Mouse (Mus musculus): ENCODE measurements around the gene Lgsn. TPM values are rescaled to one million over a fixed set of nuclear protein-coding genes. Genes with fewer than 3 reads are reported as not detected.

Gene Lgsn
- polyA plus RNA-seq, 1 experiment: not detected

DNA sequence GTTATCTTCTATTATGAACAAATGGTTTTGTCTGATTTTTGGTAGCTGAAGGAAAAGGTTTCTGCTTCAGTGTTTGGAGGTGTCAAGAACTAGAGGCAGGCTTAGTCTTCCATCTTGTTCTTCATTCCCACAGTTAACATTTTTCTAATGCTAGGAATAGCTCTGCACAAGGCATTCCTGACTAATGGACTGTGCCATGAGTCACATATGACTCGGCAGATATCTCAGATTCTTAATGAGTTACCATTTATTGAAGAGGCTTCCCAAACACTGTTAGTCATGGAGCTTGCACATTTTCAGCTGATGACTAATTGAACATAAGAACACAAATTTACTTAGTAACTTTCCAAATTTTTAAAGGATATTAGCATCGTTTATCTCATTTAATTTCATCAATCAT is 19.3 kb upstream of the Lgsn start:
- Histone ChIP-seq H3K4me3 (ENCODE audit: insufficient read depth, low read length) (no peak overlapping the region), H3K27ac (ENCODE audit: insufficient read depth, low read length) (no peak overlapping the region), H3K4me1 (ENCODE audit: control insufficient read depth, insufficient read depth, low read length) (no peaks in the 10 kb centered on the region)
- TF ChIP-seq CTCF (IDR thresholded peaks at IDR 0.05; ENCODE audit: extremely low read depth, insufficient read depth, low read length) (no peak), POLR2A (IDR thresholded peaks at IDR 0.05; ENCODE audit: extremely low read depth, insufficient read depth, low read length) (no peak)

DNA sequence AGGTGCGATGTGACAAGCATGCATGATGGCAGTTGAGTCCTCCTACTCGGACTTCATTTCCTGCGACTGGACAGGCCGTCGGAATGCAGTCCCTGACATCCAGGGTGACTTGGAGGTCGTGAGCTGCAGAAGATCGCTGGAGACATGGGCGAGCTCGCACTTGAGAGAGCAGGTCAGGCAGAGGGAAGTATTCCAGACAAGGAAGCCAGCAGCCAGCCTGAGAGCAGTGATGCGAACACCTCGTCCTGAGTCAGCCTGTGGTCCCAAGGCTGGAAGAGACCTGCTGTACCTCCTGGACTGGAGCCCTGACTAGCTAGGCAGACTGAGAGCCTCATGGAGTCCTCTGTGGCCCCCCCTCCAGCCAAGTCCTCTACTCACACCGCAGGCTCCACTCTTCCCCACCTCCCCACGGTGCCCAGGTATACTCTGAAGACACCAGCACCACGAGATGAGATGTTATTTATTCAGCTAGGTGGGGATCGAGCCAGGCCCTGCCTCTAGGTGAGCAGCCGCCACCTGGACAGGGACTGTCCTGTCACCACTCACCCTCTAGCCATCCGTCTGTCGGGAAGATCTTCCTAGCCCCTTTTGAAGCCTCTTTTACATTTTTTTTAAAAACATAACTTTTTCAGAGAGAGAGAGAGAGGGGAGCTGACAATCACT is 11.5 kb upstream of the Lgsn start:
- H3K4me1 ChIP-seq (ENCODE audit: control insufficient read depth, insufficient read depth, low read length): no peaks in the 10 kb centered on the region
- TF ChIP-seq POLR2A (IDR thresholded peaks at IDR 0.05; ENCODE audit: extremely low read depth, insufficient read depth, low read length) (no peak), CTCF (IDR thresholded peaks at IDR 0.05; ENCODE audit: extremely low read depth, insufficient read depth, low read length) (no peak)
- no peak overlapping the region for H3K4me3 ChIP-seq (ENCODE audit: insufficient read depth, low read length)
- no peak overlapping the region for H3K27ac ChIP-seq (ENCODE audit: insufficient read depth, low read length)

DNA sequence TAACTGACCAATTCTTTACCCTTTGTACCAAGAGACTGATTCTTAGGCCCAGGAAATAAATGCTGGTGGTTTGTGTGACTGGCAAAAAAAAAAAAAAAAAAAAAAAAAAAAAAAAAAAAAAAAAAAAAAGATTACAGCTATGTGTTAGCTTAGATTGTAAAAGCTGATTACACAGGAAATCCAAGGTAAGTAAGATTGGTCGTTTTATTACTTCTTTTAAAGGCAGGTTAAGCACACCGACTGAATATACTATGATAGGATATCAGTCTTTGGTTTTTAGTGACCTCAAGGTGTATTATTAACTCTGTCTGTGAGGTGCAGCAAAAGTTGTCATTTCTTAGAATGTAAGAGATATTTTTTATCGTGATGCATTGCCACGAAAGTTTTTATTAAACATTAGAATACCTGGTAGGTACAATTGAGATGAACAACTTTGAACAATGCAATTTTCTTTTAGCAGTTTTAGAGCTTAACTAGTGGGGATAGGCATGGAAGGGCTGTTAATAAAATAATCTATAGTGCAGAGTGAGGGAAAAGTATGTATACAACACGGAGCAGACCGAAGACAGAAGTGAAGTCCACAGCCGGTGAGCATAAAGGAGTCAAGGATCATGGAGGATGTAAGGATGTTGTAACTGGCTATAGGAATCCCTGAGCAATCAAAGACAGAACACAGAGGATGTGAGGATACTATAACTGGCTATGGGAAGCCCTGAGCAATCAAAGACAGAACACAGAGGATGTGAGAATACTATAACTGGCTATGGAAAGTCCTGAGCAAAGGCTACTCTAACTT is 10.7 kb upstream of the Lgsn start:
- H3K4me1 ChIP-seq (ENCODE audit: control insufficient read depth, insufficient read depth, low read length): no peaks in the 10 kb centered on the region
- no peak overlapping the region for H3K27ac ChIP-seq (ENCODE audit: insufficient read depth, low read length)
- H3K4me3 ChIP-seq (ENCODE audit: insufficient read depth, low read length): no peak overlapping the region
- TF ChIP-seq POLR2A (IDR thresholded peaks at IDR 0.05; ENCODE audit: extremely low read depth, insufficient read depth, low read length) (no peak), CTCF (IDR thresholded peaks at IDR 0.05; ENCODE audit: extremely low read depth, insufficient read depth, low read length) (no peak)

DNA sequence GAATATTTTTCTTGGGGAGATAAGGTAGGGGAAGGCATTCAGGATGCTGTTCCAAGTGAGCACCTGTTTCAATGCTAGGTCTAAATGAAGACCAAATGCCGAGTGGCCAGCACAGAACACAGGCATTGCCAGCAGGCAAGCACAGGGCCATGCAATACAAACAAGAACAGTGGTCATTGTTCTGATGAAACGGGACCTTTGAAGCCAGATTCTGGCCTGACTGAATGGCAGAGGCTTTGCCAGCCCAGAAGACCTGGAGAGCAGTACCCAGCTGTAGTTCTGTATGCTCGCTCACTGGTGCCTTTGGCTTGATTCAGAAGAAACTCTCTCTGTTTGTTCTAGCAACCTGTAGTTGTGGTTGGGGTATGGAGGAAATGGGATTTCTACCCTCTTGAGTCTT is 800 bp upstream of the Lgsn start:
- no peak overlapping the region for H3K27ac ChIP-seq (ENCODE audit: insufficient read depth, low read length)
- H3K4me1 ChIP-seq (ENCODE audit: control insufficient read depth, insufficient read depth, low read length): no peaks in the 10 kb centered on the region
- TF ChIP-seq POLR2A (IDR thresholded peaks at IDR 0.05; ENCODE audit: extremely low read depth, insufficient read depth, low read length) (no peak), CTCF (IDR thresholded peaks at IDR 0.05; ENCODE audit: extremely low read depth, insufficient read depth, low read length) (no peak)
- H3K4me3 ChIP-seq (ENCODE audit: insufficient read depth, low read length): no peak overlapping the region

- TF ChIP-seq POLR2A (IDR thresholded peaks at IDR 0.05; ENCODE audit: extremely low read depth, insufficient read depth, low read length) (no peak), CTCF (IDR thresholded peaks at IDR 0.05; ENCODE audit: extremely low read depth, insufficient read depth, low read length) (no peak)
- Histone ChIP-seq H3K4me3 (ENCODE audit: insufficient read depth, low read length) (no peak overlapping the region), H3K4me1 (ENCODE audit: control insufficient read depth, insufficient read depth, low read length) (no peaks in the 10 kb centered on the region), H3K27ac (ENCODE audit: insufficient read depth, low read length) (no peak overlapping the region)
These were observed 2.1 kb downstream of the Lgsn start for GRCm38 (mm10) chr1:31178264-31178663.

DNA sequence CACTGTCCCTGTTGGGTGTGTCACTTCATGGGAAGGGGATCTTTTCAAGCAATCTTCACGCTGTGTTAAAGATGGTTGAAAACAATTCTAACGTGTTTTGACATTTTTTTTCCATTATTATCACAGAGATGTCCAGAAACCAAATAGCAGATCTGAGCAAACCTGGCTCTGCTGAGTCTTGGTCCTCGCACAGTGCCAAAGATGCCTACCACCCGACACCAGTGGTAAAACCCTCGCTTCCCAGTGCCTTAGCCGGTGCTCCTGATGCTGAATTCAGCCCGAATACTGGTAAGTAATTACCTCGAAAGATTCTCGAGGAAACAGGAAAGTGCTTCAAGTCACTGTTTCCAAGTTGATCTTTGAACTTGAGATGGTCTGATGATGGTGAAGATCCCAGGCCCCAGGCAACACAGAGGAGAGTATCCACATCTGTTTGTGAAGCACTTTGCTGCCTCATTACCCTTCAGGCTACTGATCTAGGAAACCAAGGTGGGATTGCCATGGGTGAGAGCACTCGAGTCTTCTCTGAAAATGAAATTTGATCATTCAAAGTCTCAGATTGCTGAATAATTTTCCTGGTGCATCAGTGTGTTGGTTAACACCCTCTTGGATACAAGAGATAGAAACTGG is 14.2 kb downstream of the Lgsn start:
- Histone ChIP-seq H3K27ac (ENCODE audit: insufficient read depth, low read length) (no peak overlapping the region), H3K4me1 (ENCODE audit: control insufficient read depth, insufficient read depth, low read length) (no peaks in the 10 kb centered on the region), H3K4me3 (ENCODE audit: insufficient read depth, low read length) (no peak overlapping the region)
- no peak for TF ChIP-seq POLR2A (IDR thresholded peaks at IDR 0.05; ENCODE audit: extremely low read depth, insufficient read depth, low read length)
- TF ChIP-seq CTCF (IDR thresholded peaks at IDR 0.05; ENCODE audit: extremely low read depth, insufficient read depth, low read length): no peak

- H3K4me1 ChIP-seq (ENCODE audit: control insufficient read depth, insufficient read depth, low read length): no peaks in the 10 kb centered on the region
- H3K4me3 ChIP-seq (ENCODE audit: insufficient read depth, low read length): no peak overlapping the region
- no peak overlapping the region for H3K27ac ChIP-seq (ENCODE audit: insufficient read depth, low read length)
- TF ChIP-seq POLR2A (IDR thresholded peaks at IDR 0.05; ENCODE audit: extremely low read depth, insufficient read depth, low read length) (no peak), CTCF (IDR thresholded peaks at IDR 0.05; ENCODE audit: extremely low read depth, insufficient read depth, low read length) (no peak)
These were observed 19.4 kb downstream of the Lgsn start for GRCm38 (mm10) chr1:31195633-31196032.

GRCm38 (mm10) chr1:31196959-31197358 is 20.8 kb downstream of the Lgsn start:
- H3K4me1 ChIP-seq (ENCODE audit: control insufficient read depth, insufficient read depth, low read length): no peaks in the 10 kb centered on the region
- H3K4me3 ChIP-seq (ENCODE audit: insufficient read depth, low read length): no peak overlapping the region
- H3K27ac ChIP-seq (ENCODE audit: insufficient read depth, low read length): no peak overlapping the region
- TF ChIP-seq CTCF (IDR thresholded peaks at IDR 0.05; ENCODE audit: extremely low read depth, insufficient read depth, low read length) (no peak), POLR2A (IDR thresholded peaks at IDR 0.05; ENCODE audit: extremely low read depth, insufficient read depth, low read length) (no peak)

GRCm38 (mm10) chr1:31203771-31204170 is 27.6 kb downstream of the Lgsn start:
- H3K4me3 ChIP-seq (ENCODE audit: insufficient read depth, low read length): no peak overlapping the region
- H3K27ac ChIP-seq (ENCODE audit: insufficient read depth, low read length): no peak overlapping the region
- TF ChIP-seq CTCF (IDR thresholded peaks at IDR 0.05; ENCODE audit: extremely low read depth, insufficient read depth, low read length) (no peak), POLR2A (IDR thresholded peaks at IDR 0.05; ENCODE audit: extremely low read depth, insufficient read depth, low read length) (no peak)
- H3K4me1 ChIP-seq (ENCODE audit: control insufficient read depth, insufficient read depth, low read length): no peaks in the 10 kb centered on the region

Data from cortical plate, adult 2 months (tissue).